Mouse (Mus musculus): ENCODE data around the gene Sema3f. TPM values are rescaled to one million over a fixed set of nuclear protein-coding genes. Genes with fewer than 3 reads are reported as not detected.

The Sema3f gene
- polyA plus RNA-seq (2012; rRNA removed; ENCODE audit: low replicate concordance) = 23.2 and 38.4 TPM in 2 replicates

GRCm38 (mm10) chr9:107709697-107710483, at the start of gene Sema3f:
TSS of gene Sema3f (minus strand) at chr9:107710475.

GRCm38 (mm10) chr9:107679501-107679900, 30.8 kb downstream of the Sema3f start, which contains the start of gene Gnat1:
TSS of gene Gnat1 (minus strand) at chr9:107679712.

DNA sequence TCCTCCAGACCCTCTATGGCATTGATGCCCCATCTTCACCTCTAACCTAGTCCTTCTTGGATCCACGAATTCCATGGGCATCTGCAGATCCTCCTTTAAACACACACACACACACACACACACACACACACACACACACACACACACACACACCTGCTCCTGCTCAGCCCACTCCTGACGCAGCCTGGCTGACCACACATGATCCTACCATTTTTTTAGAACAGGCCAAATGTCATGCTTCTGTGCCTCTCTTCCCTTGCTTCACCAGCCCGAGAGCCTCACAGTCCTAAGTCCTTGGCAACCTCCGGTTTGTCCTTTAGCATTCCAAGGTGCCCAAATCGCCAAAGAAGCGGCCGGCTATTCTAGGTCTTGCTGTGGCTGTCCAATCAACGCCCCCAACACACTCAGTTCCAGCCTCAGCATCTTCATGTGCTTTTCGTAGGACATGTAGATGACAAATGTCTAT, 40.8 kb downstream of the Sema3f start, which contains the start of gene Slc38a3:
Slc38a3 (minus strand) TSS at position 51 of the 466 bp plus-strand sequence.

DNA sequence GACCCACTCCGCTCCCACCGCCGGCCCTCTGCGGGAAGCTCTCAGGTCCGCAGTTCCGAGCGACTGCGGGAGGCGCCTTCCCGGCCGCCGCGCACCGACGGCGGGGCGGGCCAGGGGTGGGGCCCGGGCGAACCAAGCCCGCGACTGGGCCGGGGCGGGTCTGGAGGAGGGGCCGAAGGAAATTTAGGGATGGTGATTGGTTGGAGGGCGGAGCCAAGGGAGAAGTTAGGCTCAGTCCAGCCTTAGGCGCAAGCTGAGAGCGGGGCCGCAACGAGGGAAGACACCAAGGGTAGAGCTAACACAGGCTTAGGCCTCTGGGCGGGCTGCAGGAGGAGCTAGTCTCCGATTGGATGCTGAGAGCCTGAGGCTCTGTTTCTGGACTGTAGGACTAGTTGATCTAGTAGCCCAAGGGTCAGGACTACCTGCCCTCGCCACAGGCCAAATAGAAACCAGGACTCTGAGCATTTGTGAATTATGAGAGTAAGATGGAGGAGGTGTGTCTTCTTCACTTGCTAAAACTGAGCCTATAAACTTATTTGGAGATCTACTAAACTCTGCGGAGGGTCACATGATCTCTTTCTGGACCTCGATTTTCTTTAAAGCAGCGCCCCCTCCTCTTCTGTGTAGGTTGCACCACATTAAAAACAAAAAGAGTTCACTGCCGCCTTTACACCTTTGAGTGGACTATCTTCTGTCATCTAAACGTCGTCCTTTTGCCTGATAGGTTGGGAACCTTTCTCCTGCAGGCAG, 74.8 kb downstream of the Sema3f start, which contains the start of gene Gnai2:
Gnai2 (minus strand) TSS at position 89 of the 750 bp plus-strand sequence.

Other genes with a start within 250 kb of the Sema3f start
- gene Tmem115, start 176.5 kb downstream of the Sema3f start, polyA plus RNA-seq (2012; rRNA removed; ENCODE audit: low replicate concordance) = 50.7 and 60.9 TPM in 2 replicates
- 41.2 and 51.5 TPM in 2 replicates for gene Cyb561d2, start 168.3 kb downstream of the Sema3f start, polyA plus RNA-seq (2012; rRNA removed; ENCODE audit: low replicate concordance)
- gene Nprl2, start 168.2 kb downstream of the Sema3f start, polyA plus RNA-seq (2012; rRNA removed; ENCODE audit: low replicate concordance) = 15.2 and 20.7 TPM in 2 replicates
- gene Zmynd10, start 163.2 kb downstream of the Sema3f start, polyA plus RNA-seq (2012; rRNA removed; ENCODE audit: low replicate concordance) = 0.21 and 0.83 TPM in 2 replicates
- gene Rassf1, start 158.9 kb downstream of the Sema3f start, polyA plus RNA-seq (2012; rRNA removed; ENCODE audit: low replicate concordance) = 10.1 and 16.1 TPM in 2 replicates
- 53.1 and 81.4 TPM in 2 replicates for gene Tusc2, start 147.2 kb downstream of the Sema3f start, polyA plus RNA-seq (2012; rRNA removed; ENCODE audit: low replicate concordance)
- 125 and 220 TPM in 2 replicates for gene Hyal2, start 142.5 kb downstream of the Sema3f start, polyA plus RNA-seq (2012; rRNA removed; ENCODE audit: low replicate concordance)
- 1.8 and 2.0 TPM in 2 replicates for gene Hyal1, start 133.5 kb downstream of the Sema3f start, polyA plus RNA-seq (2012; rRNA removed; ENCODE audit: low replicate concordance)
- 56.4 and 67.1 TPM in 2 replicates for gene Naa80, start 131.6 kb downstream of the Sema3f start, polyA plus RNA-seq (2012; rRNA removed; ENCODE audit: low replicate concordance)
- 0.25 and 1.0 TPM in 2 replicates for gene Hyal3, start 129.7 kb downstream of the Sema3f start, polyA plus RNA-seq (2012; rRNA removed; ENCODE audit: low replicate concordance)
- gene Ifrd2, start 122.8 kb downstream of the Sema3f start, polyA plus RNA-seq (2012; rRNA removed; ENCODE audit: low replicate concordance) = 66.8 and 74.2 TPM in 2 replicates
- 61.0 and 63.0 TPM in 2 replicates for gene Sema3b, start 101.2 kb downstream of the Sema3f start, polyA plus RNA-seq (2012; rRNA removed; ENCODE audit: low replicate concordance)
- gene Gnai2, start 75.1 kb downstream of the Sema3f start, polyA plus RNA-seq (2012; rRNA removed; ENCODE audit: low replicate concordance) = 278 and 384 TPM in 2 replicates
- 0.53 and 18.3 TPM in 2 replicates for gene Slc38a3, start 40.9 kb downstream of the Sema3f start, polyA plus RNA-seq (2012; rRNA removed; ENCODE audit: low replicate concordance)
- 0.13 and 0.20 TPM in 2 replicates for gene Gnat1, start 30.8 kb downstream of the Sema3f start, polyA plus RNA-seq (2012; rRNA removed; ENCODE audit: low replicate concordance)
- 30.5 and 42.0 TPM in 2 replicates for gene Rbm5, start 60.5 kb upstream of the Sema3f start, polyA plus RNA-seq (2012; rRNA removed; ENCODE audit: low replicate concordance)
- gene Rbm6, start 162.8 kb upstream of the Sema3f start, polyA plus RNA-seq (2012; rRNA removed; ENCODE audit: low replicate concordance) = 4.0 and 9.6 TPM in 2 replicates
- 76.5 and 135 TPM in 2 replicates for gene Mon1a, start 177.7 kb upstream of the Sema3f start, polyA plus RNA-seq (2012; rRNA removed; ENCODE audit: low replicate concordance)
- gene Mst1r, start 196.4 kb upstream of the Sema3f start, polyA plus RNA-seq (2012; rRNA removed; ENCODE audit: low replicate concordance) = 51.2 and 56.0 TPM in 2 replicates
- not detected in 2 replicates for gene Actl11, start 218.0 kb upstream of the Sema3f start, polyA plus RNA-seq (2012; rRNA removed; ENCODE audit: low replicate concordance)
- not detected in 2 replicates for gene Camkv, start 225.2 kb upstream of the Sema3f start, polyA plus RNA-seq (2012; rRNA removed; ENCODE audit: low replicate concordance)
- gene Traip, start 239.7 kb upstream of the Sema3f start, polyA plus RNA-seq (2012; rRNA removed; ENCODE audit: low replicate concordance) = 1.8 and 4.1 TPM in 2 replicates